Mouse (Mus musculus): ENCODE data around the gene Akap9.
A peak's percentile ranks its signal among the peaks of the same experiment; 100 is the strongest.

- TF ChIP-seq CTCF (IDR thresholded peaks at IDR 0.05; ENCODE audit: low read depth) (no peak), EP300 (IDR thresholded peaks at IDR 0.05; ENCODE audit: low read depth) (peak; percentile 46; the same call in 1 of the 2 replicates)
Observed at GRCm38 (mm10) chr5:4104341-4105040, 176.6 kb downstream of the Akap9 start, which contains the start of gene Cyp51.

All from liver, postnatal 0 days (tissue).